Mouse (Mus musculus) right cerebral cortex, adult 2 months (tissue): ENCODE results near the gene Lrba.

ENCODE experiments used
- DNase-seq, 2 experiments: peaks; one replicate each; pipeline ENCODE4 v3.0.0; 2021 to 2022; ENCODE audit warnings: low spot score in 2 of 2

Lrba gene

DNA sequence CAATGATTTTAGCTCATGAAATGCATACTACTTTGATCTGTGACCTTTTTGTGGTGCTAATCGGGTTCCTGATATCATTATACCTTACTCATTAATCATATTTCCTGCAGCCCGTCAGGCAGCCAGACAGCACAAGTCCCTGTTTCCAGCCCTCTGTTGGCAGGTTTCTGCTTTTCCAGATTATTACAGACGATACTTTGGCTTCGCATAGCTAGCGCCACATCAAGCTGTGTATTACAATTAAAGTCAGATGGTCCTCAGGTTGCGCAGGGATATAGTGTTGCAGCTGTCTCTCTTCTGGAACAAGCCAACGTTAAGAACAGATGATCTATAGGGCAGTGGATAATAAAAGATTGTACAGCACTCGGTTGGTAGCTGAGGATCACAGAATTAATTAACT lies 443.7 kb downstream of the Lrba start:
- no peak for DNase-seq

DNA sequence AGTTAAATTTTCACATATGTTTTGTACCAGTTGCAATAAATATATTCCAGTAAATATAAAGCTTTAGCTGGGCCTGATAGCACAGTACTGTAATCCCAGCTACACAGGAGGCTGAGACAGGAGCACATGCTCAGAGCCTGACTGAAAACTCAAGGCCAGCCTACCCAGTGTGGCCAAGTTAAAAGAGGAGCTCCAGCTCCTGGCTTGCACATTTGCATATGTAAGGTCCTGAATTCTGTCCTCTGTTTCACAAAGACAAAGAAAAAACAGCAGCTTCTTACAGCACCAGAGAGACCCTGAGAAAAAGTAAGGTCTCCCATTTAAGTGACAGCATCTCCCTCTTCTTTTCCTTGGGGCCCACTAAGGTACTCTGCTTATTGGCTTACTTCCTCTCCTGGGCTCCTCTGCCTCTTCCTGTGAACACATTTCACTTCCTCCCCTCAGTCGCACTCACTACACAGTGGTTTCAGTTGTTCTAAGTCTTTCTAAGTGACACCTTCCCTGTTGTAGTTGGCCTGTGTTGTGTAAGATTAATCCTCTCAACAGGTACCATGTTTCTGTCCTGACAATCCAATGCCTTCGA lies 453.2 kb downstream of the Lrba start:
- no peak for DNase-seq

DNA sequence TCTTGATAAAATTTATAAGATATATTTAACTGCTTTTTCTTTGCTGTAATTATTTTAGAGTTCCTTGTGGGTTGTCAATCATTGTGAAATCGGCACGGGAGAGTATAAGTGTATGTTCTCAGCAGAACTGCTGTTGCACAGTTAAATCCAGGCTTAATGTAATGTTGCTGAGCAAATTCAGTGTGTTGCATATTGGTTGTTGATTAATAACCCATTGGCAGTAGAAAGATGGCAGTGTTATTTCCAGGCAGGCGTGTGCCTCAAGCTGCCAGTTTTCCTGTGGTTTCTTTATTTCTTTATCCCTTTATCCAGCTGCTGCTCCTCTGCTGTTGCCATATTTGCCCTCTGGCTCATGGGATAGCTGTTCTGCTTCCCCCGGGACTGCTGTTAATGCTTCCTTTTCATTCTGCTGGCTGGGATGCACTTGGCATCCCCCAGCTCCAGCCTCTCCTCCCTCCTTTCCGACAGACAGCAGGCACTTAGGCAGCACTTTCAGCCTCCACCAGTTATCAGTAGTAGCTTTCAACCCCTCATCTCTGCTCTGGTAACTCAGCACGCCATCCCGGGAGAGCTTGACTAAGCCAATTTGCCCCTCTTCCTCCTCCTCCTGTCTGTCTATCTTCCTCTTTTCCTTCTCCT lies 463.2 kb downstream of the Lrba start:
- peak in 1 of 2 experiments; percentile 7 for DNase-seq

DNA sequence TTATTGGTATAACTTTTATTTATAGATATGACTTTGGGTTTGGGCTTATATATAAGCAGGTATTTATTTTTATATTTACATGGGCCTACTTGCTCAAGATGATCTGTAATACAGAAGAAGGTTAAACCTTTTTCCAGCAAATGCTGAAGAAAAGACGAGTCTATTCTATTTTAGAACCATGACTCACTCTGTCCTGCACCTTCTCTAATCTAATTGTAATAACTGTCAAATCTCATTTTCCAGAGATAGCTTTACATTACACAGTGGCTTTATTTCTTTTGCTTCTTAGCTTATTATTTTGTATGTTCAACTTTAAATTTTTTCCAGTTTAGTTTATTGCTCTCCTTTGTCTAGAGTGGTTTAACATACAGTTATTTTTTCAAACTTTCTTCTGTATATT lies 464.0 kb downstream of the Lrba start:
- no peak for DNase-seq

DNA sequence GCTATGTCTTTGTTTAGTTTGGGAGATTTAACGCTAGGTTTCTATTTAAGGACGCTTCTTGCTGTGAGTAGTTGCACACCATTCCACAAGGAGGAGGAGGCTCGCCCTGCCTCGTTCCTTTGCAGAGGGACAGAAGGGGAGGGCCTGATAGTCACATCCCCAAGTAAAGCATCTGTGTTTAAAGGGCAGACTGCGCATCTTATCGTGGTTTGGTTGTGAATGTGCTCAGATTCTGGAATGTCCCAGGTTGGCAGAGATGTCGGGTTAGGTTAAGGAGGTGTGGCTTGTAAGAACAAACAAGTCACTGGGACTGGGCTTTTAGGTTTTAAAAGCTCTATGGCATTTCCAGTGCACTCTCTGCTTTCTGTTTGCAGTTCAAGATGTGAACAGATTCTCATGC lies 464.8 kb downstream of the Lrba start:
- peak in 1 of 2 experiments; percentile 9 for DNase-seq

DNA sequence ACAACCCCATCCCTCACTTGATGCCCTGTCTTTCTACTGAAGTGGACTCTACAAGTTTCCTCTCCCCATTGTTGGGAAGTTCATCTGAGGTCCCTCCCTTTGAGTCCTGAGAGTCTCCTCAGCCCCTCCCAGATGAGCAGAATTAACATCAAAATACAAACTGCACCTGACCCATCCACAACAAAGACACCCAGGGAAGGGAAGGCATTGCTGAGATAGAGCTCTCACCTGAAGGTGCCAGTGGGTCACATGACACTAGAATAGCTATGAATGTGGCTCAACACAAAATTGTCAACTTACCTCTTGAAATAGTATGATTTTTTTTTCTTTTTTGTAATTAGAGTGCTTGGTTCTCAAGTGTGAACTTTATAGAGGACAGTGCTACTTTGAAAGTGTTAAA lies 468.3 kb downstream of the Lrba start:
- no peak for DNase-seq

DNA sequence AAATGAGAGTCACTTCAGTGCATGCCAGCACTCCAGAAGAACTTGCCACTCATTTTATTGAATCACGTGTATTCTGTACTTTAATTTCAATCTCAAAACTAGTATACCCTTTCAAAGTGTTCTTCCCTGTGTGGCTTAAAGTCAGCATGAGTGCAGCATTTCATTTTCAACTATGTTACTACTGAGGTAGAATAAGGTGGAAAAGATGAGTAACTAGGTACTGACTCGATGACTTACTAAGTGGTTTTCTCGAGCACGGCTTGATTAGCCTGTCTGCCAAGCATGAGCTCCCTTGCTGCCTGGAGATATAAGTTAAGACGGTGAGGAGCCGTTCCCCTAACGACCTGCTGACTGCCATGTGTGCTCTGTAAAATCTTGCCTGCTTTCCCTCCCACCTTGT lies 469.1 kb downstream of the Lrba start:
- DNase-seq, result no peak

- no peak for DNase-seq
These were observed 474.5 kb downstream of the Lrba start for GRCm38 (mm10) chr3:86698947-86699346.

DNA sequence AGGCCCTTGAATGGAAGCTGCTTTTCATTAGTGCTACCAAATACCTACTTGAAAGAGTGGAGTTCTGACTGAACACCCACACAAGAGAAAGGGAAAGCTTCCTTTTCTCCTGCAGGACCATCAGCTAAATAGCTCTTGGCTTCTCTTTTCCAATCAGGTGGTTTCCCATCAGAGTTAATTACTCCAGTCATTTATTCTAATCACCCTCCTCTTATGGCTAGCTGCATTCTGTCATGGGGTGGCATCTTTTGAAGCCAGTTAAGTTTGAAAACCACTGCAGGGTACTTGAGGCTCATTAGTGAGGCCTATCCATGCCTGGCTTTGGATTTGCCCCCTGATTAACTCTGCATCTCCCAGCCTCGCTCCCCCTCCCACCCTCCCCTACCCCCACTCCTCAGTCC lies 476.7 kb downstream of the Lrba start:
- no peak for DNase-seq

GRCm38 (mm10) chr3:86709472-86709871 lies 485.0 kb downstream of the Lrba start:
- no peak for DNase-seq

- no peak for DNase-seq
These were observed 487.1 kb downstream of the Lrba start for GRCm38 (mm10) chr3:86711530-86711929.

DNA sequence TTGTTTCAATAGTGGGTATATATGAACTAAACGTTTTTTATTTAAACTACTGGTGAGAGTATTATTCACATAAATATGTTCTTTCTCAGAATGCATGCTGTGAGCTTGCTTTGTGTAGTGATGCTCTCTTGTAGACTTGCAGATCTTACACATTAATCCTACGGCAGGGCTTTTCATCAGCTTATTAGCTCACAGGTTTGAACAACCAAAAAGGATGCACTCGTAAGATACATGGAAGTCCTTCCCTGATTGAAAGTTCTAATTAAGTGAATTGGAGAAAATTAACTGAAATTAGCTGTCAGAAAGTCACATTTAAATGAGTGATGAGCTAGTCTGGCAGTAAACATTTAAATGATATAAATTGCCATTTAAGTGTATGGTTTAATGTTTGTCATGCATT lies 488.3 kb downstream of the Lrba start:
- no peak for DNase-seq

DNA sequence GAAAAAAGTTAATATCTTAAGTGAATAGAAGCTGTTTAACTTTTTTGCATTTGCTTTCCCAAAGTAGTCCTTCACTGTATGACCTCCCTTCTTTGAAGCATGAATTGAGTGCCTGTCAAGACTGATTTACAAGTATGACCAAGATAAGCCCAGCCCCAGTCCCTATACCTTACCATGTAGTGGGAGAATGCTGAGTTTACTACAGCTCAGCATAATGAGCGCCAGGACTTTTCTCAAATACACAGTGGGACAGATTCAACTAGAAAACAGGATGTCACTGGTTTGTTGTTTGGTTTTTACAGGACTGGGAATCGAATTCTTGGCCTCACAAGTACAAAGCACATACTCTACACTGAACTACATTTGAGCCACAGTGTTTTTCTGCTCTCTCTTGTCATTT lies 490.0 kb downstream of the Lrba start:
- no peak for DNase-seq

DNA sequence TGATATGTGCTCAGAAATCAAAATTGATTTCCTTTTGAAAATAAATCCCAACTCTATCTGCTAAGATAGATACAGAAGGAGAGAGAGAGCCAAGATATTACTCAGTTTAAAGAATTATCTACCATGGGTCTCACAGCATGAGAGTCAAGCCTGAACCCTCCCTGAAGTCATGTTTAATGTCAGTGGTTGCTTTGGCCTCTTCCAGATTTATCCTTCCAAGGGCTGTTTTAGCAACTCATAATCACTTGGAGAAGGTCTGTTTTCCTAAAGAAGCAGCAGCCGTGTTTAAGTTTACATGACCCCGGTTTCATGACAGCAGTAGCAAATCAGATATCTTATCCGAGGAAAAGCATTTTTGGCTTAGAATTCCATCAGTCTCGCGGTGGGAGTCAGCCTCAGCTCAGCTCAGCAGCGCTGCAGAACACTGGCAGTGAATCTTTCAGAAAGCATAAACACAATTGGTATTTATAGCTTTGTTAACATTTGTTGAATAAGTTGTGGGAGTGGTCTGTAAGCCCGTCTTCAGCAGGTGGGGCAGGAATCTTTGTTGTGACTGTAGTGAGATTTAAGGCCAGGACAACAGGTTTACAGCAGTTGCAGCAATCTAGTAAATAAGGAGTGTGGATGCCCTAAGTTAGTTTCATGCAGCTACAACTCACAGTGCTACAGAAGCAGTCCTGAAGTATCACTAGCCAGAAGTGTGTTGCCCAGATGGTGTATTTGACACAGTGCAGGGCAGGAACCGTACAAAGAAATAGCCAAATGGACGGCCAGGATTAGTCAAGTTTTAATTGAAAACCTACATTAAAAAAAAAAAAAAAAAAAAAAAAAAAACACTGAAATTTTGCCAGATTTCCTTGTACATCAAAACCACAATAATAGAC lies 499.2 kb downstream of the Lrba start:
- peak in 1 of 2 experiments; percentile 5 for DNase-seq

DNA sequence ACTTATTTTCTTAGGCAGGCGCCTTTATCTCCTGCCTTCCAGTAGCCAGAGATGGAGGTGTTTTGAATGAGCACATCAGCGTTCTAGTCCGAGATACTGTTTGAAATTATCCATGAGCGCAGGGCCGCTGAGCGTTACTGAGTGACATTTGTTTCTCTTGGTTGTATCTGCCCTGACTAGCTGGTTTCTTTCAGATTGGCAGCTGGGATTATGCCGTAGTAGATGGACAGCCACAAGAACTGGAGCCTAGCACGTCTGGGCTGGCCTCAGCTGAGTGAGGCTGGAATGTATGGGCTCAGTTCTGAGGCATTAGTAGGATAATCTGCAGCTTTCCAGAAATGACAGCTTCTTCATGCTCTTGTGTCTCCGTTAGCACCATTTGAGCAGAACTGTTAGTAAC lies 500.6 kb downstream of the Lrba start:
- no peak for DNase-seq

- DNase-seq, result no peak
These were observed 514.4 kb downstream of the Lrba start for GRCm38 (mm10) chr3:86738831-86739230.

DNA sequence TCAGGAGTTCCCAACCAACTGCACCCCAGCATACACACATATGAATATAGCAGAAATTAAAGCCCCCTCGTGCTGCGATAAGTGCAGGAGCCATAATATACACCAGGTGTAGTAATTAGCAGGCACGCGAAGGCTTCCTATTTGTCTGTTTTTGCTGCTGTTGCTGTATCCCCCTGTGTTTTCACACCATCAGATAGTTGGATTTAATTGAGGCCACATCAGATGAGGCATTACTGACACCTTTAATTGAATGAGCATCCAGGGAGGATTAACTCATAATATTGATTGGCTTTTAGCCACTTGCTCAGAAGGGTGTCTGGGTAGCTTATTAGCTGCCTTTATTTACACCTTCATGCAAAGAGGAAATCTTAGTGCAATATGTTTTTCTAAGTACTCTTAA lies 515.3 kb downstream of the Lrba start:
- no peak for DNase-seq

DNA sequence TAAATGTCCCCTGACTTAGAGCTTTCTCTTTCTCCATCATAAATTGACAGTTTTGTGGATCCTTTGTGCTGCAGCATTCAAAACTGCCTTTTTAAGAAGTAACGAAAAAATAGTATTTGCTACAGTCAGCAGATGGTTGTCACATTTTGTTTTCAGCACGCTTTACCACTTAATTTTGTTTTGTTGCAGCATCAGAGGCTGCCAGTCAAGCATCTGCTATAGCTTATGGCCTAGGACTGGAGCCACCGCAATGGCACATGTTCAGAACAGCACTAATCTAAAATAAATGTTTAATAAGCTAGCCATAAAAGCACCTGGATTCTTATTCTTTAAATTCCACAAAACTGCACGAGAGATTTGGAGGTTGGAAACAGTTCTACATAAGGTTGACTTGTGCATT lies 520.9 kb downstream of the Lrba start:
- no peak for DNase-seq

DNA sequence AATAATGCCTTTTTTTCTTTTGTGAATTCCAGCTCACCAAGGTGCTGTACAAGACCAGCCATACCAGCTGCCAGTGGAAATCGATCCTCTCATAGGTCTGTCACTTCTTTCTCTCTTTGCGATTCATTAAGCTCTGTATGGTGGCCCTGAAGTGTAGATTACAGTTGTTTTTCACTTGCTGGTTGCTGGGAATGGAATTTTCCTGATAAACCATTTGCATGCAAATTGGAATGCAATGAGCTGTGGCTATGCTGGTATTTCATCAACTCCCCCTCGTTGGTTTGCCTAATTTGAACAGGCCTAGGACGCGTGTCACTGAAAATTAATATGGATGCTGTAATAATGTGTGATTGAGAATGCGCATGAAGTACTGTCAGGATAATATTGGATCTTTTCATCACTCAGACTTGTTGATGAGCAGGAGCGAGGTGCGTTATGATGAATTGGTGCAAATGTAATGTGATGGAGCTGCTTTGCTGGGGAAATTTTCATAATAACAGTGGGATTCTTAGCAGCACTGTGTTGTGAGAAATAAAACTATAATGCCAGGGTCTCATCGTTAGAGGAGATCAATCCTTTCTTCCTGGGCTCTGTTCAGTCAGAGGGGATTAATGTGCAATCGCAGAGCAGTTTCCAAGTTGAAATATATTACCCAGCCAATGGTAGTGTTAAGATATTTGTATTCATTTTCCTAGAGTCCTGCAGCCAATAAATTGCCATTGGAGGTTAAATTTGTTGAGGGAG lies 521.5 kb downstream of the Lrba start:
- no peak for DNase-seq

DNA sequence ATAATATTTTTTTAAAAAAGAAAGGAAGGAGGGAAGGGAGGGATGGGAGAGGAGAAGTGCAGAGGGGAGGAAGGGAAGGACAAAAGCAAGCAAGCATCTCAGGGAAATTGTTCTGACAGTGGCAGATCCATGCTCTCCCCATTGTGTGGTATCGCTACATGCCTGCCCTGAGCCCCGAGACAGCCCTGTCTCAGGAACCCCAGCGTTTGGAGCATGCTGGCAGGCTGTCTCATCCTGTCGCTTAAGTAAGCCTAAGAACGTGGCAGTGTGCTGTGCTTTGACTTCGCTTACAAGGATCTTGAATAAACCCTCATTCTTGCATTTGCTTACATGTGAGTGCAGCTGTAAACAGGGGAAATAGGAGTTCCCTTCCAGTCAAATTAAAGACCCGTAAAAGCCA lies 526.2 kb downstream of the Lrba start:
- no peak for DNase-seq

DNA sequence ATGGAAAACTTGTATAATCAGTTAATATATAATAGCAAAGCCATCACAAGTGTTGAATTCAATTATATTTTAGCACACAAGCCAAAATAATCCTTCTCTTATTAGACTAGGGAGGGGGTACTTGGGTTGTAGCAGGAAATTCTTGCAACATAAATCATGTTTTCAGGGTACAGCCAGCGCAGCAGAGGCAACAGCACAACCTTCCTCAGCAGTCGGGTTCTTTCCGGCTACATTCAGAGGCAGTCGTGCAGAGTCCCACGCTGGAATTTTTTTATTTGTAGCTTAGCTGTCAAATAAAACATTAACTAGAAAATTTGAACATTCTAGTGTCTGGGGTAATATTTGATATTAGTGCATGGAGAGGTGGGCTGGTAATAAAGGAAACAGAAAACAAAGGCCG lies 529.7 kb downstream of the Lrba start:
- DNase-seq, result no peak
